Mouse (Mus musculus): ENCODE measurements around the gene Mrpl38. TPM values are rescaled to one million over a fixed set of nuclear protein-coding genes. Genes with fewer than 3 reads are reported as not detected.
A peak's percentile ranks its signal among the peaks of the same experiment; 100 is the strongest.

Mrpl38 gene
- total RNA-seq (2021), result 86.5 and 103 TPM in 2 replicates
- long read RNA-seq, transcript Mrpl38-201 (9 exons, 1,411 nt), result major isoform, 111 of 133 reads
- long read RNA-seq, partial matches to known transcripts, result 10 of 133 reads
- long read RNA-seq, other reads (novel, unspliced or antisense), result 8 of 133 reads

GRCm38 (mm10) chr11:116138468-116139138 is at the start of gene Mrpl38:
Gene Mrpl38, minus strand, starts transcription at chr11:116138868.
- DNase-seq, result peak; percentile 86

GRCm38 (mm10) chr11:116187226-116187930 is 48.7 kb upstream of the Mrpl38 start:
- DNase-seq, result no peak

- DNase-seq, result no peak
Measured at GRCm38 (mm10) chr11:116186360-116186759, 47.7 kb upstream of the Mrpl38 start.

GRCm38 (mm10) chr11:116185836-116186235 is 47.2 kb upstream of the Mrpl38 start:
- DNase-seq, result no peak

GRCm38 (mm10) chr11:116178411-116179121 is 39.9 kb upstream of the Mrpl38 start:
- no peak for DNase-seq

GRCm38 (mm10) chr11:116176010-116176409 is 37.3 kb upstream of the Mrpl38 start:
- no peak for DNase-seq

- DNase-seq, result peak; percentile 62
Measured at GRCm38 (mm10) chr11:116174775-116175448, 36.2 kb upstream of the Mrpl38 start.

GRCm38 (mm10) chr11:116171959-116172358 is 33.3 kb upstream of the Mrpl38 start:
- DNase-seq, result no peak

GRCm38 (mm10) chr11:116170003-116170800 is 31.5 kb upstream of the Mrpl38 start:
- DNase-seq, result no peak

- no peak for DNase-seq
Measured at GRCm38 (mm10) chr11:116169214-116169613, 30.5 kb upstream of the Mrpl38 start.

- DNase-seq, result peak; percentile 92
Measured at GRCm38 (mm10) chr11:116167884-116168439, 29.3 kb upstream of the Mrpl38 start, which contains the start of gene Fbf1. Gene Fbf1, minus strand, starts transcription at chr11:116168166.

GRCm38 (mm10) chr11:116167232-116167631 is 28.6 kb upstream of the Mrpl38 start:
- DNase-seq, result no peak

- DNase-seq, result no peak
Measured at GRCm38 (mm10) chr11:116163002-116163401, 24.3 kb upstream of the Mrpl38 start.

GRCm38 (mm10) chr11:116162146-116162545 is 23.5 kb upstream of the Mrpl38 start:
- DNase-seq, result no peak

GRCm38 (mm10) chr11:116161312-116161711 is 22.6 kb upstream of the Mrpl38 start:
- DNase-seq, result no peak

GRCm38 (mm10) chr11:116150960-116151359 is 12.3 kb upstream of the Mrpl38 start:
- no peak for DNase-seq

GRCm38 (mm10) chr11:116149341-116149740 is 10.7 kb upstream of the Mrpl38 start:
- no peak for DNase-seq

GRCm38 (mm10) chr11:116148761-116149221 is 10.1 kb upstream of the Mrpl38 start:
- no peak for DNase-seq

GRCm38 (mm10) chr11:116146294-116146985 is 7.8 kb upstream of the Mrpl38 start:
- DNase-seq, result peak; percentile 28

Data from adrenal gland, postnatal 25 days (tissue).